8 mouse cellular contexts compared by ENCODE assay signal in genomic region chr6:52919442-52919841, GRCm38 (mm10).
"Had no signal": no experiment of that assay in that cellular context is flagged by ENCODE, and none has a peak within 500 bp of the region (broad histone marks: within the 10 kb centered on the region; RNA-seq: fewer than 3 reads in every experiment).

No protein-coding gene starts in this region.

- H3K36me3 ChIP-seq: limb, embryonic 15.5 days; liver, embryonic 12.5 days; midbrain, embryonic 10.5 days; neural tube, embryonic 15.5 days had no signal

- H3K4me2 ChIP-seq: limb, embryonic 15.5 days; liver, embryonic 12.5 days; lung, embryonic 14.5 days; neural tube, embryonic 15.5 days had no signal

- H3K4me3 ChIP-seq: layer of hippocampus, adult 2 months; limb, embryonic 15.5 days; liver, embryonic 12.5 days; midbrain, embryonic 10.5 days; myocyte; neural tube, embryonic 15.5 days had no signal

- H3K27me3 ChIP-seq: limb, embryonic 15.5 days had no signal

- H3K4me1 ChIP-seq: liver, embryonic 12.5 days; midbrain, embryonic 10.5 days; neural tube, embryonic 15.5 days had no signal

- H3K27ac ChIP-seq: layer of hippocampus, adult 2 months; limb, embryonic 15.5 days; liver, embryonic 12.5 days; midbrain, embryonic 10.5 days; neural tube, embryonic 15.5 days; stomach, postnatal 0 days had no signal

- H3K9me3 ChIP-seq: limb, embryonic 15.5 days; liver, embryonic 12.5 days; midbrain, embryonic 10.5 days; neural tube, embryonic 15.5 days had no signal

- H3K9ac ChIP-seq: limb, embryonic 15.5 days; liver, embryonic 12.5 days; lung, embryonic 14.5 days; neural tube, embryonic 15.5 days had no signal

- ATAC-seq: liver, embryonic 12.5 days had no signal
